Mouse (Mus musculus) right cerebral cortex, postnatal 10 days (tissue): ENCODE results near the gene Fnbp4.
A peak's percentile ranks its signal among the peaks of the same experiment; 100 is the strongest.

Experiments
- DNase-seq, 2 experiments: peaks; one replicate each; pipeline ENCODE4 v3.0.0; 2021; ENCODE audit warnings: low spot score in 2 of 2

Fnbp4 gene

GRCm38 (mm10) chr2:90745053-90745678, at the start of gene Fnbp4:
Fnbp4 (plus strand) TSS chr2:90745370.
- peak; percentile 99 for DNase-seq

GRCm38 (mm10) chr2:90700943-90701342, 44.2 kb upstream of the Fnbp4 start:
- no peak for DNase-seq

- no peak for DNase-seq
Observed at GRCm38 (mm10) chr2:90708548-90708947, 36.6 kb upstream of the Fnbp4 start.

GRCm38 (mm10) chr2:90715555-90716092, 29.5 kb upstream of the Fnbp4 start:
- no peak for DNase-seq

- DNase-seq: no peak
Observed at GRCm38 (mm10) chr2:90717366-90717765, 27.8 kb upstream of the Fnbp4 start.

- no peak for DNase-seq
Observed at GRCm38 (mm10) chr2:90717948-90718347, 27.2 kb upstream of the Fnbp4 start.

- no peak for DNase-seq
Observed at GRCm38 (mm10) chr2:90726818-90727217, 18.4 kb upstream of the Fnbp4 start.

- DNase-seq: no peak
Observed at GRCm38 (mm10) chr2:90735326-90735725, 9.8 kb upstream of the Fnbp4 start.

GRCm38 (mm10) chr2:90738801-90739200, 6.4 kb upstream of the Fnbp4 start:
- no peak for DNase-seq

GRCm38 (mm10) chr2:90739327-90739726, 5.8 kb upstream of the Fnbp4 start:
- no peak for DNase-seq

GRCm38 (mm10) chr2:90739921-90740320, 5.2 kb upstream of the Fnbp4 start:
- DNase-seq: no peak

GRCm38 (mm10) chr2:90744285-90745052, 701 bp upstream of the Fnbp4 start:
- DNase-seq: no peak

GRCm38 (mm10) chr2:90745740-90746537, 769 bp downstream of the Fnbp4 start:
- peak in 1 of 2 experiments; percentile 61 for DNase-seq

GRCm38 (mm10) chr2:90746538-90746865, 1.3 kb downstream of the Fnbp4 start:
- DNase-seq: peak in 1 of 2 experiments; percentile 41

- no peak for DNase-seq
Observed at GRCm38 (mm10) chr2:90747131-90747530, 2.0 kb downstream of the Fnbp4 start.

- no peak for DNase-seq
Observed at GRCm38 (mm10) chr2:90749676-90750459, 4.7 kb downstream of the Fnbp4 start.

GRCm38 (mm10) chr2:90753565-90753964, 8.4 kb downstream of the Fnbp4 start:
- DNase-seq: no peak

GRCm38 (mm10) chr2:90754188-90754587, 9.0 kb downstream of the Fnbp4 start:
- DNase-seq: no peak

GRCm38 (mm10) chr2:90765123-90765522, 20.0 kb downstream of the Fnbp4 start:
- no peak for DNase-seq

GRCm38 (mm10) chr2:90781323-90781722, 36.2 kb downstream of the Fnbp4 start:
- no peak for DNase-seq

GRCm38 (mm10) chr2:90781938-90782337, 36.8 kb downstream of the Fnbp4 start:
- DNase-seq: no peak

- no peak for DNase-seq
Observed at GRCm38 (mm10) chr2:90782458-90782857, 37.3 kb downstream of the Fnbp4 start, which contains the start of gene Agbl2. Agbl2 (plus strand) TSS chr2:90782727.
